Mouse (Mus musculus) thymus, adult 2 months (tissue): ENCODE data around the gene Lipn. TPM values are rescaled to one million over a fixed set of nuclear protein-coding genes. Genes with fewer than 3 reads are reported as not detected.

Experiments
- DNase-seq: peaks from one replicate; pipeline ENCODE4 v3.0.0; 2021
- H3K27ac ChIP-seq: fragments of 200-500 bp; 2 replicates; pipeline ENCODE4 v1.5.1; 2012; ENCODE audit warnings: low read length, control low read depth; ENCODE audit not compliant: control insufficient read depth, insufficient read depth
- H3K27me3 ChIP-seq: fragments of 200-500 bp; 2 replicates; pipeline ENCODE4 v1.6.1; 2012; ENCODE audit warnings: mild to moderate bottlenecking, low read length, moderate library complexity, mixed read lengths; ENCODE audit not compliant: control insufficient read depth, insufficient read depth
- H3K36me3 ChIP-seq: fragments of 200-500 bp; 2 replicates; pipeline ENCODE4 v1.6.1; 2012; ENCODE audit warnings: mild to moderate bottlenecking, low read length, moderate library complexity; ENCODE audit not compliant: control insufficient read depth, insufficient read depth
- H3K4me1 ChIP-seq: fragments of 200-500 bp; replicated peaks from 2 replicates; pipeline ENCODE4 v1.6.1; 2012; ENCODE audit warnings: low read length; ENCODE audit not compliant: control insufficient read depth, insufficient read depth
- H3K4me3 ChIP-seq: fragments of 200-500 bp; 2 replicates; pipeline ENCODE4 v1.5.1; 2012; ENCODE audit warnings: mild to moderate bottlenecking, low read length, control low read depth, moderate library complexity; ENCODE audit not compliant: control insufficient read depth, insufficient read depth
- CTCF ChIP-seq: fragments of 200-500 bp; IDR thresholded peaks from 2 replicates; pipeline ENCODE4 v1.5.1; 2012; ENCODE audit warnings: mild to moderate bottlenecking, control low read depth, low read length, moderate library complexity, borderline replicate concordance; ENCODE audit not compliant: control insufficient read depth, poor library complexity, insufficient read depth; ENCODE audit errors: extremely low read depth
- POLR2A ChIP-seq: fragments of 200-500 bp; IDR thresholded peaks from 2 replicates; pipeline ENCODE4 v1.6.1; 2012; ENCODE audit warnings: mild to moderate bottlenecking, low read length, control low read depth, moderate library complexity; ENCODE audit not compliant: control insufficient read depth, poor library complexity, insufficient read depth; ENCODE audit errors: extremely low read depth
- WGBS: fragments of 180-500 bp; shearing (Covaris S2); methylation state at CpG from one replicate; pipeline ENCODE4 v1.1.7; 2018; 5-methylcytosine and 5-hydroxymethylcytosine counted together
- polyA plus RNA-seq: library from polyadenylated mRNA; depleted of rRNA; stranded (reverse); fragments of >200 nt; gene quantifications from 2 replicates; pipeline ENCODE4 v1.2.3, GENCODE M21; 2012

The Lipn gene
- polyA plus RNA-seq, 1 experiment: not detected

- Histone ChIP-seq H3K4me3 (no peak overlapping the region), H3K27ac (no peak overlapping the region), H3K27me3 (no peaks in the 10 kb centered on the region), H3K36me3 (no peaks in the 10 kb centered on the region), H3K4me1 (no peaks in the 10 kb centered on the region)
- TF ChIP-seq POLR2A (no peak), CTCF (no peak)
- no peak for DNase-seq
- 92% methylated on average over 3 of the region's 3 CpGs for WGBS
Observed at GRCm38 (mm10) chr19:34051502-34051901, 15.7 kb upstream of the Lipn start.

DNA sequence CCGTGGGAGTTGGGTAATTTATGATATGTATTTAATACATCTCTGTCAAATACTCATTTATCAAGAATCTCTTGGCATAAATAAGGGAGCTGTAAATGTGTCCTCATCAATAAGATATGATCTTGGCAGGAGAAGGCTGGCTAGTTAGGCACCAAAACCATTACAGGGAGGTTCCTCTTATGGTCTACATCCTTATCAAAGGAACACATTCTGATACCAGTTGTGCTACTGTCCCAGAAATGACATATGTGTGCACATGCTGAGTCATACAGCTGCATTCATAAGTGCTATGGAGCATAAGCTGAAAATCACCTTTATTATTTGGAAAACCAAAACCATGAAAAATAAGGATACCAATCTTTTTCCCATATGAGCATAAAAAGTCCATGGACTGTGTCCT, 3.6 kb upstream of the Lipn start:
- 63% methylated on average over 1 of the region's 1 CpGs for whole genome bisulfite sequencing
- H3K27ac ChIP-seq: no peak overlapping the region
- no peak overlapping the region for H3K4me3 ChIP-seq
- TF ChIP-seq POLR2A: no peak
- TF ChIP-seq CTCF: no peak
- no peak for DNase-seq
- no peaks in the 10 kb centered on the region for H3K27me3 ChIP-seq
- H3K36me3 ChIP-seq: no peaks in the 10 kb centered on the region
- H3K4me1 ChIP-seq: no peaks in the 10 kb centered on the region

GRCm38 (mm10) chr19:34064059-34064458, 3.1 kb upstream of the Lipn start:
- Histone ChIP-seq H3K27ac (no peak overlapping the region), H3K27me3 (no peaks in the 10 kb centered on the region), H3K4me3 (no peak overlapping the region), H3K36me3 (no peaks in the 10 kb centered on the region), H3K4me1 (no peaks in the 10 kb centered on the region)
- no peak for TF ChIP-seq CTCF
- no peak for TF ChIP-seq POLR2A
- 93% methylated on average over 4 of the region's 4 CpGs for WGBS
- DNase-seq: no peak

GRCm38 (mm10) chr19:34074239-34074638, 7.1 kb downstream of the Lipn start:
- no peak for TF ChIP-seq CTCF
- no peak for TF ChIP-seq POLR2A
- H3K27me3 ChIP-seq: no peaks in the 10 kb centered on the region
- DNase-seq: no peak
- H3K27ac ChIP-seq: no peak overlapping the region
- H3K4me1 ChIP-seq: no peaks in the 10 kb centered on the region
- no peaks in the 10 kb centered on the region for H3K36me3 ChIP-seq
- H3K4me3 ChIP-seq: no peak overlapping the region

GRCm38 (mm10) chr19:34078130-34078529, 11.0 kb downstream of the Lipn start:
- Histone ChIP-seq H3K27me3 (no peaks in the 10 kb centered on the region), H3K4me1 (no peaks in the 10 kb centered on the region), H3K4me3 (no peak overlapping the region), H3K27ac (no peak overlapping the region), H3K36me3 (no peaks in the 10 kb centered on the region)
- no peak for DNase-seq
- 94% methylated on average over 2 of the region's 2 CpGs for WGBS
- TF ChIP-seq CTCF: no peak
- TF ChIP-seq POLR2A: no peak

- Histone ChIP-seq H3K27ac (no peak overlapping the region), H3K27me3 (no peaks in the 10 kb centered on the region), H3K4me3 (no peak overlapping the region), H3K36me3 (no peaks in the 10 kb centered on the region), H3K4me1 (no peaks in the 10 kb centered on the region)
- 83% methylated on average over 3 of the region's 3 CpGs for WGBS
- DNase-seq: no peak
- no peak for TF ChIP-seq POLR2A
- TF ChIP-seq CTCF: no peak
Observed at GRCm38 (mm10) chr19:34089011-34089680, 22.0 kb downstream of the Lipn start.

DNA sequence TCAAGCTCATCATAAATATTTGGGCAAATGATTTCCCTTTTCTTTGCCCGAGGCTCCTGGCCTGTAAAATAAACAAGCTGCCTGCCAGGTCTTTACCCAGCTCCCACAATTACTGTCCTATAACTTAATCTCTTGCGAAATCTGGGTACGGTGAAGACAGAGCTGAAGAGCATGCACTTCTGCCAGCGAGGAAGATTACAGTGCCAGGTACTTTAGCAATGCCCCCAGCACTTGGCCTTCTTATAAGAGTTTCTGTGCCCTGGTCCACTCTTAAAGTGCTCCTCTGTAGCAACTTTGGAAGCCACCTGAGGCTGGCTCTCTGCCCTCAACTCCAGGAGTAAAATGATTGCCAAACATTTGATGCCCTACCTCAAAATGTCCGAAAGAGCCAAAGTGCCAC, 28.2 kb downstream of the Lipn start:
- Histone ChIP-seq H3K4me1 (no peaks in the 10 kb centered on the region), H3K4me3 (no peak overlapping the region), H3K36me3 (no peaks in the 10 kb centered on the region), H3K27ac (no peak overlapping the region), H3K27me3 (no peaks in the 10 kb centered on the region)
- 80% methylated on average over 5 of the region's 5 CpGs for whole genome bisulfite sequencing
- no peak for DNase-seq
- TF ChIP-seq POLR2A: no peak
- TF ChIP-seq CTCF: no peak
